Mouse (Mus musculus): ENCODE measurements around the gene Nck2. TPM values are rescaled to one million over a fixed set of nuclear protein-coding genes. Genes with fewer than 3 reads are reported as not detected.

Nck2 gene
- polyA plus RNA-seq, 1 experiment from 2014 or later = 35.0 TPM

GRCm38 (mm10) chr1:43559043-43559692 is 114.8 kb downstream of the Nck2 start:
- Histone ChIP-seq H3K4me3 (no peak overlapping the region), H3K27ac (replicated peaks) (no peak overlapping the region), H3K27me3 (ENCODE audit: low read depth, poor library complexity, severe bottlenecking) (no peaks in the 10 kb centered on the region), H3K4me1 (peaks cover 19% of the 10 kb centered on the region), H3K36me3 (peaks cover 44% of the 10 kb centered on the region), H3K9me3 (replicated peaks) (no peaks in the 10 kb centered on the region)
- 93% methylated on average over 5 of the region's 5 CpGs for WGBS
- no peak for DNase-seq (ENCODE audit: low spot score)

GRCm38 (mm10) chr1:43561085-43561484 is 116.7 kb downstream of the Nck2 start:
- Histone ChIP-seq H3K9me3 (replicated peaks) (no peaks in the 10 kb centered on the region), H3K27me3 (ENCODE audit: low read depth, poor library complexity, severe bottlenecking) (no peaks in the 10 kb centered on the region), H3K4me3 (no peak overlapping the region), H3K4me1 (peaks cover 5% of the 10 kb centered on the region), H3K36me3 (peaks cover 45% of the 10 kb centered on the region), H3K27ac (replicated peaks) (no peak overlapping the region)
- WGBS = 87% methylated on average over 3 of the region's 3 CpGs
- DNase-seq (ENCODE audit: low spot score) = no peak

DNA sequence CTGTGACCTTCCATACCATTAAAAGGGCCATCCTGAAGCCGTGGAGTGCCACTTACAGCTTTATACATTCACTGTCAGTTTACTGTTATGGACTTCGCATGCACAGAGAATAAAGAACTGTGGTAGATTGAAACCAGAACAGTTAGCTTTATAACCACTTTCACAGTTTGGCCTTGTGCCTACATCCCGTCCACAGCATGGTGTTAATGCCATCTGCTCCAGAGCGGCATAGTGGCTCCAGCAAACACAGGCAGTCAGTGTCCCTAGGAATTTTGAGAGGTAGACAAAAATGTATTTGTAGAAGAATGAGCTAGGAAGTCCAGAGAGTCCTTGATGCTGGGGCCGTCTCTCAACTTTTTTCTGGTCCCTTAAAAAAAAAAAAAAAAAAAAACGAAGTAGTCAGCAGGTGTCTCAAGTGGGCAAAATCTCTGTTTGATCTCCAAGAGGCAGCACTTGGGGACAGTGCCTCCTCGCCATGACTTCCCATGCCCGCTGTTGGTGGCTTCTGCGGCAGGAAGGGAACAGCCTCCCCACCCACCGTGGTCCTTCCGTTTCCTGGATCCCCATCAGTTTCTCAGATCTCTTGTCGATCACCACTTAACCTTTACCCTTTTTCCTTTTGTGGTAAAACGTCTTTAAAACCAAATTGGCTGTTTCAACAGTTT is 117.8 kb downstream of the Nck2 start:
- WGBS = 91% methylated on average over 13 of the region's 13 CpGs
- Histone ChIP-seq H3K4me1 (no peaks in the 10 kb centered on the region), H3K27ac (replicated peaks) (no peak overlapping the region), H3K27me3 (ENCODE audit: low read depth, poor library complexity, severe bottlenecking) (no peaks in the 10 kb centered on the region), H3K9me3 (replicated peaks) (no peaks in the 10 kb centered on the region), H3K36me3 (peaks cover 47% of the 10 kb centered on the region), H3K4me3 (no peak overlapping the region)
- no peak for DNase-seq (ENCODE audit: low spot score)

DNA sequence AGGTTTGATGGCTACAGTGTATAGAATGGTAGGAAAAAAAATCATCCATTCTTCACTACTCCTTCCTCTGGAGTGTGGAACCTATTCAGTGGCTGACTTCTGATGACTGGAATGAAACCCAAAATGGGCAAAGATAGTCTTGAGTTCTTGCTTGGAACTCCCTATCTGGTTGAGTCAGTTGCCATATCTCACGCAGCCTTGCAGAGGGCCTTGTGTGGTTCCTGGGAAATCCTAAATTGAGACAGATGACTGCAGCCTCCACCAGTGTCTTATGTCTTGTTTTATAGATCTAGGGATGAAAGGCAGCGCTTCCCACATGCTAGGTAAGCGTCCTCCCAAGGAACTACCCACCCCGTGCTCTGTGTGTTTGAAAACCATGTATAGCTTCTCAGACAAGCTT is 120.9 kb downstream of the Nck2 start:
- H3K4me3 ChIP-seq = no peak overlapping the region
- WGBS = 95% methylated on average over 4 of the region's 4 CpGs
- H3K9me3 ChIP-seq (replicated peaks) = no peaks in the 10 kb centered on the region
- no peak for DNase-seq (ENCODE audit: low spot score)
- no peak overlapping the region for H3K27ac ChIP-seq (replicated peaks)
- H3K27me3 ChIP-seq (ENCODE audit: low read depth, poor library complexity, severe bottlenecking) = no peaks in the 10 kb centered on the region
- H3K4me1 ChIP-seq = no peaks in the 10 kb centered on the region
- peaks cover 59% of the 10 kb centered on the region for H3K36me3 ChIP-seq

GRCm38 (mm10) chr1:43566677-43567377 is 122.4 kb downstream of the Nck2 start:
- no peaks in the 10 kb centered on the region for H3K27me3 ChIP-seq (ENCODE audit: low read depth, poor library complexity, severe bottlenecking)
- 93% methylated on average over 8 of the region's 8 CpGs for WGBS
- no peaks in the 10 kb centered on the region for H3K9me3 ChIP-seq (replicated peaks)
- DNase-seq (ENCODE audit: low spot score) = no peak
- H3K4me3 ChIP-seq = no peak overlapping the region
- no peaks in the 10 kb centered on the region for H3K4me1 ChIP-seq
- no peak overlapping the region for H3K27ac ChIP-seq (replicated peaks)
- peaks cover 63% of the 10 kb centered on the region for H3K36me3 ChIP-seq

- Histone ChIP-seq H3K4me1 (no peaks in the 10 kb centered on the region), H3K4me3 (no peak overlapping the region), H3K36me3 (peaks cover 61% of the 10 kb centered on the region), H3K27ac (replicated peaks) (no peak overlapping the region), H3K9me3 (replicated peaks) (no peaks in the 10 kb centered on the region), H3K27me3 (ENCODE audit: low read depth, poor library complexity, severe bottlenecking) (no peaks in the 10 kb centered on the region)
- WGBS = 91% methylated on average over 10 of the region's 10 CpGs
- DNase-seq (ENCODE audit: low spot score) = no peak
Measured at GRCm38 (mm10) chr1:43568824-43569223, 124.4 kb downstream of the Nck2 start.

- no peaks in the 10 kb centered on the region for H3K9me3 ChIP-seq (replicated peaks)
- H3K36me3 ChIP-seq = peaks cover 47% of the 10 kb centered on the region
- no peak for DNase-seq (ENCODE audit: low spot score)
Measured at GRCm38 (mm10) chr1:43571105-43571504, 126.7 kb downstream of the Nck2 start.

GRCm38 (mm10) chr1:43574793-43575304 is 130.5 kb downstream of the Nck2 start:
- Histone ChIP-seq H3K4me3 (no peak overlapping the region), H3K27ac (replicated peaks) (no peak overlapping the region), H3K36me3 (peaks cover 17% of the 10 kb centered on the region), H3K9me3 (replicated peaks) (no peaks in the 10 kb centered on the region), H3K27me3 (ENCODE audit: low read depth, poor library complexity, severe bottlenecking) (no peaks in the 10 kb centered on the region), H3K4me1 (no peaks in the 10 kb centered on the region)
- 91% methylated on average over 3 of the region's 3 CpGs for WGBS
- no peak for DNase-seq (ENCODE audit: low spot score)

More at GRCm38 (mm10) chr1:43571105-43571504, 126.7 kb downstream of the Nck2 start:
- no peaks in the 10 kb centered on the region for H3K4me1 ChIP-seq
- no peaks in the 10 kb centered on the region for H3K27me3 ChIP-seq (ENCODE audit: low read depth, poor library complexity, severe bottlenecking)
- no peak overlapping the region for H3K27ac ChIP-seq (replicated peaks)
- 95% methylated on average over 4 of the region's 4 CpGs for WGBS
- no peak overlapping the region for H3K4me3 ChIP-seq

DNA sequence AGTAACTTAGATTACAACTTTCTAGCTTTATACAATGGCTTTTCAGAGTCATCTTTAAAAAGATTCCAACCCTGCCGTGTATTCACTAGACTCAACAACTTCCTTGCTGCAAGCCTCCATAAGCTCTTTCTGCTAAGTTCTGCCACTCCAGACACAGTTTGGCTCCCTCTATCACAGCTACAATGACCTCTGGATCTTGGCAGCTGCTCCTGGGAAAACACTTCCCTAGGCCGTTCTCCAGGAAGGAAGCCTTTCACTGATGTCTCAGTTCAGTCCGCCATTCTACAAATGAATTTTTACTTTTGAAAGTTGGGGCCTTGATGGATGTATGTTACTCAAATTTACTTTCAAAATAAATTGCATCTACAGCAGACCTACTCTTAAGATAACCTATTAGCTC is 133.0 kb downstream of the Nck2 start:
- Histone ChIP-seq H3K27me3 (ENCODE audit: low read depth, poor library complexity, severe bottlenecking) (no peaks in the 10 kb centered on the region), H3K4me3 (no peak overlapping the region), H3K4me1 (no peaks in the 10 kb centered on the region), H3K36me3 (no peaks in the 10 kb centered on the region), H3K9me3 (replicated peaks) (no peaks in the 10 kb centered on the region), H3K27ac (replicated peaks) (no peak overlapping the region)
- no peak for DNase-seq (ENCODE audit: low spot score)
- 89% methylated on average over 3 of the region's 3 CpGs for WGBS

GRCm38 (mm10) chr1:43583564-43583963 is 139.2 kb downstream of the Nck2 start:
- H3K4me3 ChIP-seq = no peak overlapping the region
- no peak overlapping the region for H3K27ac ChIP-seq (replicated peaks)
- no peak for DNase-seq (ENCODE audit: low spot score)
- no peaks in the 10 kb centered on the region for H3K4me1 ChIP-seq
- WGBS = 78% methylated on average over 1 of the region's 1 CpGs
- no peaks in the 10 kb centered on the region for H3K9me3 ChIP-seq (replicated peaks)
- H3K36me3 ChIP-seq = no peaks in the 10 kb centered on the region
- H3K27me3 ChIP-seq (ENCODE audit: low read depth, poor library complexity, severe bottlenecking) = no peaks in the 10 kb centered on the region

GRCm38 (mm10) chr1:43589001-43589400 is 144.6 kb downstream of the Nck2 start:
- no peak for DNase-seq (ENCODE audit: low spot score)
- no peaks in the 10 kb centered on the region for H3K9me3 ChIP-seq (replicated peaks)
- H3K36me3 ChIP-seq = no peaks in the 10 kb centered on the region
- H3K27ac ChIP-seq (replicated peaks) = no peak overlapping the region
- WGBS = 94% methylated on average over 1 of the region's 1 CpGs
- H3K4me1 ChIP-seq = no peaks in the 10 kb centered on the region
- no peak overlapping the region for H3K4me3 ChIP-seq
- H3K27me3 ChIP-seq (ENCODE audit: low read depth, poor library complexity, severe bottlenecking) = no peaks in the 10 kb centered on the region

GRCm38 (mm10) chr1:43589910-43590309 is 145.5 kb downstream of the Nck2 start:
- Histone ChIP-seq H3K27ac (replicated peaks) (no peak overlapping the region), H3K27me3 (ENCODE audit: low read depth, poor library complexity, severe bottlenecking) (no peaks in the 10 kb centered on the region), H3K9me3 (replicated peaks) (no peaks in the 10 kb centered on the region), H3K4me1 (no peaks in the 10 kb centered on the region), H3K36me3 (no peaks in the 10 kb centered on the region), H3K4me3 (no peak overlapping the region)
- 49% methylated on average over 2 of the region's 2 CpGs for WGBS
- no peak for DNase-seq (ENCODE audit: low spot score)

DNA sequence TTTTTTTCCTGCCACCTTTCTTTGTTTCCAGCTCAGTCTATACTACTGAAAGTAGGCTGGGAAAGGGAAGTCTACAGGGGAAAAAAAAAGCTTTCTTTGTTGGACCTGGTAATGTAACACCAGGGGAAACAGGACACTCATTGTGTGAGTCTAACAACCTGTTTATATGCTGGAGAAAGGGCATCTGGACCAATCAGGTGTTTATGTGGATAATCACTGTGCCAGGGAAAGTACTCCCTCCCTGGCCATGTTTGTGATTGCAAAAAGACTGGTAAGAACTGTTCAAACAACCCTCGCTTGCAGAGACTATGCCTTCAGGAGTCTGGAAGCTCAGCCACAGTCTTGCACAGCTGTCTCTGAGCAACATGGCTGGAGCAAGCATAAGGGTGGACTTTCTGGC is 146.3 kb downstream of the Nck2 start:
- no peak overlapping the region for H3K4me3 ChIP-seq
- 79% methylated on average over 1 of the region's 1 CpGs for WGBS

More for the DNA sequence above, 146.3 kb downstream of the Nck2 start:
- Histone ChIP-seq H3K4me1 (no peaks in the 10 kb centered on the region), H3K36me3 (no peaks in the 10 kb centered on the region), H3K27ac (replicated peaks) (no peak overlapping the region), H3K9me3 (replicated peaks) (no peaks in the 10 kb centered on the region), H3K27me3 (ENCODE audit: low read depth, poor library complexity, severe bottlenecking) (no peaks in the 10 kb centered on the region)
- no peak for DNase-seq (ENCODE audit: low spot score)

Measured in midbrain, embryonic 10.5 days (tissue).